Mouse (Mus musculus) adrenal gland, postnatal 10 days (tissue): ENCODE results near the gene Dync1h1. TPM values are rescaled to one million over a fixed set of nuclear protein-coding genes. Genes with fewer than 3 reads are reported as not detected.
"Not testable (repeated sequence)": the region's sequence is repeated elsewhere in the genome, so short reads cannot be mapped to it uniquely, and the experiment has no call there.

Source experiments
- DNase-seq: peaks from one replicate; pipeline ENCODE4 v3.0.0; 2021; ENCODE audit warnings: mixed read lengths
- total RNA-seq, 2 experiments: library from RNA; stranded (reverse); gene quantifications; 2 replicates each; pipeline ENCODE4 v1.2.3; 2021

Dync1h1 gene
- total RNA-seq, 2 experiments from 2014 or later: 90.0 to 134 TPM

- peak; percentile 99 for DNase-seq
Observed at GRCm38 (mm10) chr12:110696173-110696974, 95.1 kb downstream of the Dync1h1 start.

- DNase-seq: no peak
Observed at GRCm38 (mm10) chr12:110696975-110697400, 95.7 kb downstream of the Dync1h1 start.

GRCm38 (mm10) chr12:110697457-110697856 lies 96.2 kb downstream of the Dync1h1 start:
- DNase-seq: no peak

- no peak for DNase-seq
Observed at GRCm38 (mm10) chr12:110698080-110698479, 96.8 kb downstream of the Dync1h1 start.

GRCm38 (mm10) chr12:110698523-110699170 lies 97.4 kb downstream of the Dync1h1 start:
- DNase-seq: no peak

GRCm38 (mm10) chr12:110699171-110699547 lies 97.9 kb downstream of the Dync1h1 start:
- no peak for DNase-seq

GRCm38 (mm10) chr12:110700730-110701129 lies 99.5 kb downstream of the Dync1h1 start:
- DNase-seq: no peak

- not testable (repeated sequence) for DNase-seq
Observed at GRCm38 (mm10) chr12:110701363-110701762, 100.1 kb downstream of the Dync1h1 start.

GRCm38 (mm10) chr12:110702556-110702955 lies 101.3 kb downstream of the Dync1h1 start, which contains the start of gene Hsp90aa1:
Gene Hsp90aa1, minus strand, starts transcription at chr12:110702728.
- DNase-seq: no peak

GRCm38 (mm10) chr12:110703008-110703471 lies 101.8 kb downstream of the Dync1h1 start:
- peak; percentile 93 for DNase-seq

- DNase-seq: no peak
Observed at GRCm38 (mm10) chr12:110703682-110704081, 102.4 kb downstream of the Dync1h1 start.

- DNase-seq: not testable (repeated sequence)
Observed at GRCm38 (mm10) chr12:110705419-110705818, 104.2 kb downstream of the Dync1h1 start.

GRCm38 (mm10) chr12:110706337-110707231 lies 105.3 kb downstream of the Dync1h1 start:
- DNase-seq: peak; percentile 76

GRCm38 (mm10) chr12:110707451-110707850 lies 106.2 kb downstream of the Dync1h1 start:
- no peak for DNase-seq

GRCm38 (mm10) chr12:110711270-110711669 lies 110.0 kb downstream of the Dync1h1 start:
- DNase-seq: no peak

- DNase-seq: no peak
Observed at GRCm38 (mm10) chr12:110713784-110714183, 112.5 kb downstream of the Dync1h1 start.

- no peak for DNase-seq
Observed at GRCm38 (mm10) chr12:110714215-110714614, 113.0 kb downstream of the Dync1h1 start.

GRCm38 (mm10) chr12:110716004-110716403 lies 114.8 kb downstream of the Dync1h1 start:
- DNase-seq: no peak
